Mouse (Mus musculus) neural tube, embryonic 13.5 days (tissue): Measurements from ENCODE around the gene Gm20388. TPM values are rescaled to one million over a fixed set of nuclear protein-coding genes. Genes with fewer than 3 reads are reported as not detected.

Source experiments
- ATAC-seq: fragments of 200-750 bp; cut with Nextera tagmentation; 2 replicates; pipeline ENCODE4 v1.8.0; 2017; ENCODE audit warnings: low read depth, mild to moderate bottlenecking, moderate TSS enrichment, moderate library complexity
- H3K27ac ChIP-seq: fragments of 300-500 bp; sonication (generic); replicated peaks from 2 replicates; pipeline ENCODE4 v1.5.1; 2015; ENCODE audit warnings: moderate library complexity, mild to moderate bottlenecking, inconsistent platforms
- H3K27me3 ChIP-seq: fragments of 300-500 bp; sonication (generic); 2 replicates; pipeline ENCODE4 v1.6.1; 2015; ENCODE audit warnings: mild to moderate bottlenecking, inconsistent platforms
- H3K36me3 ChIP-seq: fragments of 300-500 bp; sonication (generic); 2 replicates; pipeline ENCODE4 v1.6.1; 2015; ENCODE audit warnings: mild to moderate bottlenecking, inconsistent platforms
- H3K4me1 ChIP-seq: fragments of 300-500 bp; sonication (generic); replicated peaks from 2 replicates; pipeline ENCODE4 v1.6.1; 2015; ENCODE audit warnings: inconsistent platforms
- H3K4me2 ChIP-seq: fragments of 300-500 bp; sonication (generic); 2 replicates; pipeline ENCODE4 v1.6.1; 2015; ENCODE audit warnings: inconsistent platforms, mild to moderate bottlenecking, moderate library complexity
- H3K4me3 ChIP-seq: fragments of 300-500 bp; sonication (generic); 2 replicates; pipeline ENCODE4 v1.5.1; 2015; ENCODE audit warnings: mild to moderate bottlenecking, inconsistent platforms
- H3K9ac ChIP-seq: fragments of 300-500 bp; sonication (generic); 2 replicates; pipeline ENCODE4 v1.6.1; 2015; ENCODE audit warnings: moderate library complexity, mild to moderate bottlenecking, inconsistent platforms
- H3K9me3 ChIP-seq: fragments of 300-500 bp; sonication (generic); 2 replicates; pipeline ENCODE4 v1.6.1; 2016; ENCODE audit warnings: inconsistent platforms
- WGBS: fragments of 180-500 bp; shearing (Covaris S2); methylation state at CpG from one replicate; pipeline ENCODE4 v1.1.7; 2015; 5-methylcytosine and 5-hydroxymethylcytosine counted together
- polyA plus RNA-seq: library from polyadenylated mRNA; unstranded; fragments of >200 nt; fragmentation: Nextera tagmentation; extraction: Ambion mirVana; gene quantifications from 2 replicates; pipeline ENCODE4 v1.2.1, GENCODE M21; 2015

Gm20388 gene
- polyA plus RNA-seq, 1 experiment from 2014 or later: 0.27 TPM

DNA sequence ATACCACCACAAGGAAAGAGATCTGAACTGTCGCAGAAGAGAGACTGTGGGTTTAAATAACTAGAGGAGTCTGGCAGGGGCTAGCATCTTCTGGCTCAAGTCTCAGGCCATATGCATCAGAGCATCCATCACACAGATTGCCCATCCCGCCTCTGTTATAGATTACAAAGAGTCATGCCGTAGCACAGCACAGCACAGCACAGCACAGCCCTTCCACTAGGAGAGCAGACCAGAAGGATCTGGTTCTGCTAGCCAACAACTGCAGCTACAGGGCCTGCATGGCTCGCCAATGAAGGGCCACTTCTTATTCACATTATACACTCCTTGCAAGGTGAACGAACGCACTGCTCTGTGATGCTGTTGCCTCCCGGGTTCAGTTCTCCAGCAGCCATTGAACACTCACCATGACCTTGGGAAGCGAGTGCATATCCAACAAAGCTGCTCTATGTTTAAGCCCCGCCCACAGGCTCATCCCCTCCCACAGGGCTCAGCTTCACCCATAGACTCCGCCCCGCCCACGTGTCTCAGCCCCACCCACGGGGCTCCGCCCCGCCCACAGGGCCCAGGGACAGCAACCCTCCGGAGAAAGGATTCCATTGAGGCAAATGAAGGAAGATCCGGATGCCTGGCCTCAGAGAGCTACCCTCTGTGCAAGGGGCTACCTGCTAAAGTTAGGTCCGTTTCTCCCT lies 3771.6 kb downstream of the Gm20388 start:
- Histone ChIP-seq H3K4me2 (0 out of 2 replicates have a peak overlapping the region, but pooled peaks have one; percentile 9), H3K27ac (no peak overlapping the region), H3K9ac (no peak overlapping the region), H3K9me3 (no peaks in the 10 kb centered on the region), H3K36me3 (no peaks in the 10 kb centered on the region), H3K4me3 (no peak overlapping the region), H3K4me1 (peaks cover 11% of the 10 kb centered on the region), H3K27me3 (no peaks in the 10 kb centered on the region)
- no peak; the same call in 1 of the 2 replicates for ATAC-seq
- 19% methylated on average over 18 of the region's 18 CpGs for WGBS

DNA sequence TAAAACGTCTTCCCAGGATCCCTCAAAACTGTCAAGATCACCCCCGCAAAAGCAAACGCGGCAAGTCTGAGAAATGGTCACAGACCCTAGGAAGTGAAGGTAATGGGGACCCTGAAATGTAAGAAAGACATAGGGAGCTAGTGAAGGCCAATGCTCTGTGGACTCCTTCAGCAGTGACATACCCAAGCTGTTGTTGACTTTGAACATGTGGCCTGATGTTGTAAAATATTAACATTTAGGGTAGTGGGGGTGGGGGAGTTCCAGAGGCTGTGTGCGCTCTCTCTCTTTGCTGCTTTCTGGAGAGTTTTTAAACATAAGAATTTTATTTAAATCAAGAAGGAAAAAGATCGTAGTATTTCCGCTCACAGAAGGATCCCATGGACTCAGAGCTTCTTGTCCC lies 3772.7 kb downstream of the Gm20388 start:
- Histone ChIP-seq H3K4me3 (no peak overlapping the region), H3K27me3 (no peaks in the 10 kb centered on the region), H3K9me3 (no peaks in the 10 kb centered on the region), H3K9ac (no peak overlapping the region), H3K36me3 (no peaks in the 10 kb centered on the region), H3K4me1 (peaks cover 11% of the 10 kb centered on the region), H3K27ac (no peak overlapping the region), H3K4me2 (no peak overlapping the region)
- 57% methylated on average over 7 of the region's 7 CpGs for WGBS
- no peak for ATAC-seq

DNA sequence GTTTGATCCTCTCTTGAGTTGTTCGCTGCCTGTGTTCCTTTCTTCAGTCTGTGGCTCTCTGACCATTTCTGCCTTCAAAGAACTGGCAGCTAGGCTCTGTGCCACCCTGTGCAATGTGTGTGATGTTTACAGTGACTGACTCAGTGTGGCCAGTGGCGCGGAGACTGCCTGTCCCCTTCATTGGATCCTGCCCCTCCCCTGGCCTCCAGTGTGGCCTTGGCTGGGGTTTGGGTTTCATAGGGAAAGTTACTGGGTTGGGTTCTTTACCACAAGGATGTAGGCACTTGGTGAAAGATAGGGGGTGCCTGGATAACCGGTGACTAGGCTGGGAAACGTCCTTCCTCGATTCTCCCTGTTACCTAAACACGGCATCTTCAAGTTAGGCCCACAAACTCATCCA lies 3774.2 kb downstream of the Gm20388 start:
- Histone ChIP-seq H3K9ac (no peak overlapping the region), H3K27me3 (no peaks in the 10 kb centered on the region), H3K36me3 (no peaks in the 10 kb centered on the region), H3K4me3 (no peak overlapping the region), H3K9me3 (no peaks in the 10 kb centered on the region), H3K4me1 (peaks cover 11% of the 10 kb centered on the region), H3K27ac (peak overlapping the region; percentile 67), H3K4me2 (no peak overlapping the region)
- 86% methylated on average over 7 of the region's 7 CpGs for WGBS
- no peak for ATAC-seq

DNA sequence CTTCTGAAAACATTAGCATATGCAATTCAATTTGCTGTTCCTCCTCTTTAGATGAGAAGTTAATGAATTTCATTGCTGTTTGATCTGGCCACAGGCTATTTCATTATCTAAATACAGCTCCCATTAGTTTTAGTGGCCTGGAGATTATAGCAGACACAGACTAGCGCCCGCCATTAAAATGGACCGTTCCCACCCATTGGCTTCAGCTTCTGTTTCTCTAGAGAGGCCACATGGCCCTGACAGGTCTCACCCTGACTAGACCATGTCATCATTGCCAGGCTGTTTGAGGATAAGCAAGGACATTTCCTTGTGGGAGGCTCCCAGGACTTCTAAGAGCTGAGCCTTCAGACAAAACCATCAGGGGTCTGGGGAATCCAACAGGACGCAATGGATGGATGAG lies 3774.8 kb downstream of the Gm20388 start:
- ATAC-seq: peak; percentile 54; the same call in 1 of the 2 replicates
- no peaks in the 10 kb centered on the region for H3K9me3 ChIP-seq
- H3K4me1 ChIP-seq: peaks cover 11% of the 10 kb centered on the region
- H3K4me3 ChIP-seq: no peak overlapping the region
- peak overlapping the region; percentile 67 for H3K27ac ChIP-seq
- H3K36me3 ChIP-seq: no peaks in the 10 kb centered on the region
- WGBS: 45% methylated on average over 4 of the region's 4 CpGs
- no peaks in the 10 kb centered on the region for H3K27me3 ChIP-seq
- H3K9ac ChIP-seq: no peak overlapping the region
- no peak overlapping the region for H3K4me2 ChIP-seq

DNA sequence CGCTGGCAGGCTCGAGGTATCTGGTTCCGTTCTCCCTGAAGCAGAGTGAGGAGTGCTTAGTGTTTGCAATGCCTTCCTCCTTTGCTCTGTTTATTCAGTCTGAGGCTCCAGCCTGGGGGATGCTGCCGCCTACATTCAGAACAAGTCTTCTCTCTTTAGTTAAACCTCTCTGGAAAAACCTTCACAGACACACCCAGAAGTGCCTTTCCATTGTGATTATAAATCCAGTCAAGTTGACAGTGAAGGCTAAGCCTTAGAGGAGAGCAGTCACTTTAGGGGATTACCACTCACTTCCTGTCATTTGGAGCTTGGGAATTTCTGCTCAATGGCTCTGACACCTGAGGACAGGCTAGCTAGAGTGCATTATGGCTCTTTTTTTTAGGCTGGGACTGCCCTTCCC lies 3777.2 kb downstream of the Gm20388 start:
- H3K4me2 ChIP-seq: no peak overlapping the region
- 66% methylated on average over 4 of the region's 4 CpGs for WGBS
- H3K9ac ChIP-seq: no peak overlapping the region

DNA sequence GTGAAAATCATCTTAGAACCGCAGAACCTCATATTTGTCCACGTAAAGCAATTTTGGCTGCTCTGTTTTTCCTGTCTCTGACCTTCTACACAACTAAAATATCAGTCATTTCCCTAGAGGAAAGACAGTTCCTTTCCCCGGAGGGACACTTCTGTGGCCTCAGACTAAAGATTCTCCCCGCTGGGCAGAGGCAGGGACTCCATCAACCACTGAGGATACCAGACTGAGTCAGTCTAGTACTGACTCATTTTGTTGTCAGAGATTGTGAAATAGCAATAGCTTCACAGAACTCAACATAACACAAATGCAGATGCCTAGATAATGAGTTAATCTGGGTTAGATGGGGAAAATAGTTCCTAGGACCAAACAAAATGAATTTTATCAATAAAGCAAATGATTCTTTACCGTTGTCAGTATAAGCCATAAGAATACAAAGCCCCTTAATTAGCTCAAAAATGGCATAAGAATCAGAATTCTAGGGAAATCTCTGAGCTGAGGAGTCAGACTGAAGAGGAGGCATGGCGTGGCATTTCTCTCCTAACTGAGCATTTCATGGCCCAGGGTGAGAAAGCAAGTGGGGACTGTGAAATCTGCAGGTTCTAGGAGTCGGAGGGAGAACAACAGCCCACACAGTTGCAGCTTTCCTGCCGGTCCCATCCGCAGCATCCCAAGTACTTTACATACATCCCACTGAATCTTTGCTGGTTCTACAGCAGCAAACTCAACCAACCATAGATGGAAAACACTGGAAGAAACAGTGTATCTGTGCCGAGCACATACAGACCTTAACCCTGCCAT lies 3781.7 kb downstream of the Gm20388 start:
- H3K36me3 ChIP-seq: no peaks in the 10 kb centered on the region
- H3K9me3 ChIP-seq: no peaks in the 10 kb centered on the region
- WGBS: 82% methylated on average over 10 of the region's 10 CpGs
- H3K4me3 ChIP-seq: no peak overlapping the region
- H3K4me1 ChIP-seq: no peaks in the 10 kb centered on the region
- no peak overlapping the region for H3K9ac ChIP-seq
- ATAC-seq: no peak
- no peaks in the 10 kb centered on the region for H3K27me3 ChIP-seq
- no peak overlapping the region for H3K4me2 ChIP-seq
- H3K27ac ChIP-seq: no peak overlapping the region

More for the DNA sequence above, 3777.2 kb downstream of the Gm20388 start:
- Histone ChIP-seq H3K4me1 (peaks cover 6% of the 10 kb centered on the region; the same call in 1 of the 2 replicates), H3K4me3 (no peak overlapping the region), H3K27ac (no peak overlapping the region), H3K9me3 (no peaks in the 10 kb centered on the region), H3K36me3 (no peaks in the 10 kb centered on the region), H3K27me3 (no peaks in the 10 kb centered on the region)
- no peak for ATAC-seq

DNA sequence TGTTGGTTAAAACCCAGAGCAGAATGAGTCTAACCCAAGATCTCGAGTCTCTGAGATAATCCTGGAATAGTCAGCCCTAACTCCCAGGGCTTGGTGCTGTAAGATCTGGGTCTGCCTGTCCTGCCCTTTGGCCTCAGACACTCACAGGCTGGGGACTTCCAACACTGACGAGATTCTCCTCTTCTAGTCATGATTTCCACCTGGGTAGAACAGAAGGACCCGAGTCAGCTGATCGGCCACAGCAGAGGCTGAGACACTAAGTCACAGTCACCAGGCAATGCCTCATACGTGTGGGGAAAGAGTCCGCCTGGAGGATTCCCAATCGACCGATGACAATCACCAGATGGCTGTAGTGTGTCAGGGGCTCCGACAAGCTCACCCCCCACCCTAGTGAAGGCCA lies 3785.5 kb downstream of the Gm20388 start:
- Histone ChIP-seq H3K9ac (no peak overlapping the region), H3K36me3 (no peaks in the 10 kb centered on the region), H3K4me2 (no peak overlapping the region), H3K4me3 (no peak overlapping the region), H3K4me1 (peaks cover 8% of the 10 kb centered on the region; the same call in 1 of the 2 replicates), H3K27me3 (no peaks in the 10 kb centered on the region), H3K9me3 (no peaks in the 10 kb centered on the region), H3K27ac (no peak overlapping the region)
- 80% methylated on average over 9 of the region's 9 CpGs for WGBS
- no peak for ATAC-seq

DNA sequence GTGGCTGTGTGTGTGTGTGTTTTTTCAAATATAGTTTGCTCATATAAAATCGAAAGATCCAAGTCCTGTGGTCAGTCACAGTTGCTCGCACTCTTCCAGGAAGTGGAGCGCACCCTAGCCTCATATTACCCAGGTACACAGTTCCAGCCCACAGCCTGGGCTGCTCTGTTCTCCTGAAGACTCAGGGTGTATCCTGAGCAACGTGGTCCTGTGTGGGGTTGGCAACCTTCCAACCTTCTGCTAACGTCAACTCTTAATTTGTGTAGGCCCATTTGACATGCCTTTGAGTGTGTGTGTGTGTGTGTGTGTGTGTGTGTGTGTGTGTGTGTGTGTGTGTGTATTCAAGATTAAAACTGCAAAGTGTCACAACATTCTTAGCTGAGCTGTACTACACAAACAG lies 3786.7 kb downstream of the Gm20388 start:
- H3K4me2 ChIP-seq: no peak overlapping the region

DNA sequence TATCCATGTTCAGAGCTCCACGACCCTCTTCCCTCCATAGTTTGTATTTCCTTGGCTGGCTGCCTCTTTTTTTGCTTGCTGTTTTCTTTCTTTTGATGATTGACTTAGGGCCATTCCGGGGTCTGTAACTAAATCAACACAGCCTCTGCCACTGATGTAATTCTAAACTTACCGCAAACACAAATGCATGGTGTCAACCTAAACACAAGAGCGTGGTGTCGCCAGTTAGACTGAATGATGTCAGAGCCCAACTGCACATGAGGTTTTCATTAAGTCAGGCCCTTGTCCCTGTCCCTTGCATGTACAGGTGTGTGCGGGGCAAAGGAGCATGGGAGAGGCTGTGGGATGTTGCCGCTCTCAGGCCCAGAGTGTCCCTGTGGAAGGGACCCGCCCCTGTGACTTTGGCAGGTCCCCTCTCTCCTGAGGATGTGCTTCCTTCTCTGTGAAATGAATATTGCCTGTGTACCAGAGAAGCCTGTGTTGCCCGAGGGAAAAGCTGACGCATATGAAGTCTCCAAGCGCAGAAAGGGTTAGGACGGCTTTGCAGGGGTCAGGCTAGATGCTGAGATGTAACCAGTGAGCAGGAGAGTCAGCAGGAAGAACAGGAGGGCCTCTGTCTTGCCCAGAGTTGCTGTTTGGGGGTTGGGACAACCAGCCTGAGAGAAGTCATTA lies 3789.9 kb downstream of the Gm20388 start:
- no peak for ATAC-seq

More for the DNA sequence above, 3786.7 kb downstream of the Gm20388 start:
- Histone ChIP-seq H3K4me3 (no peak overlapping the region), H3K9ac (no peak overlapping the region), H3K27me3 (no peaks in the 10 kb centered on the region), H3K27ac (no peak overlapping the region), H3K4me1 (peaks cover 12% of the 10 kb centered on the region; the same call in 1 of the 2 replicates), H3K9me3 (no peaks in the 10 kb centered on the region), H3K36me3 (no peaks in the 10 kb centered on the region)
- WGBS: 64% methylated on average over 5 of the region's 5 CpGs
- no peak for ATAC-seq

DNA sequence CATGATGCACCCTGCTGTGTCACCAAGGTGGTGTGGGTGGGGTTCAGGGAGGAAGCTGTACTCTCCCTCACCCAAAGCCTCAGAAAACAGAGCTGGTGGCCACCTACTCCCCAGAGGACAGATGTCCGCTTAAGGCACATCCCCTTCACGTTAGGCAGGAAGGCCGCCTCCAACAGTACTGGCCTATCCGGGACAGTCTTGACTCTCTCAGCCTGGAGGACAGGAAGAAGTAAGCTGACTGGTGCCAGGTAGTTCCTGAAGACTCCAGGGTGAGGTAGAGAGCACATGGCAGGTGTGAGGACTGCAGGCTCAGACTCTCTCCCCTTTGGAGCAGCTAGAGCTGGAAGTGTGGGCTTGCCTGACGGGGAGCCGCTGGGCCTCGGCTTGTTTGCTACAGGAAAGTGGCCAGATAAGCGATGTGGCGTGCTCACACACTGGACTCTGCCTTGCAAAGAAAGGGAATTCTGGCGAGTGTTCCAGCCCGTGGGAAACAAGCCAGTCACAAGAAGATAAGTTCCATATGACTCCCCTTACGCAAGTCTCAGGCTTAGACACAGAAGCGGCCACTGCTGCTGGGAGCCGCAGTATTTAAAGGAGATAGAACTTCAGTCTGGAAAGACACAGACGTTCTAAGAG lies 3791.4 kb downstream of the Gm20388 start:
- 78% methylated on average over 15 of the region's 15 CpGs for WGBS
- no peak overlapping the region for H3K27ac ChIP-seq
- no peak for ATAC-seq

More for the DNA sequence above, 3789.9 kb downstream of the Gm20388 start:
- Histone ChIP-seq H3K27me3 (no peaks in the 10 kb centered on the region), H3K27ac (peak overlapping the region; percentile 13; the same call in 1 of the 2 replicates), H3K4me1 (peaks cover 12% of the 10 kb centered on the region; the same call in 1 of the 2 replicates), H3K4me3 (no peak overlapping the region), H3K36me3 (no peaks in the 10 kb centered on the region), H3K4me2 (no peak overlapping the region), H3K9ac (no peak overlapping the region), H3K9me3 (no peaks in the 10 kb centered on the region)
- 75% methylated on average over 12 of the region's 12 CpGs for WGBS

DNA sequence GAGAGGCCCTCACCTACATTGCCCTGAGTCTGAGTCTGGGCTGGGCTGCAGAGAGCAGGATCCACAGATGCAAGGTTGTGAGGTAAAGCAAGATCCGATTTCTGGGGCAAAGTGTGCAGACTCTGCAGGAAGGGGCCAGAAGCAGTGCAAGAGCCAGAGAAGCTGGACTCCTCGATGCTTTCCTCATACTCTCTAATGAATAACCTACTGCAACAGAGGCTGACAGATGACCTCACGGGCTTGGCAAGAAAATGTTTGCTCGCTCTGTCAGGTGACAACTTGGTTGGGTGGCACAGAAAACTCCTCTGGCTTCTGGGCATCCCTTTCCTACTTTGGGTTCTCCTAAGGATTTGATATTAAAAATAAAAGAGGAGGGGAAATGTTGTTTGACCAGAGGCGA lies 3794.7 kb downstream of the Gm20388 start:
- no peaks in the 10 kb centered on the region for H3K36me3 ChIP-seq
- H3K27ac ChIP-seq: no peak overlapping the region
- H3K9ac ChIP-seq: no peak overlapping the region
- H3K27me3 ChIP-seq: no peaks in the 10 kb centered on the region
- H3K4me1 ChIP-seq: 0 out of 2 replicates have a peak, but pooled peaks cover 11% of the 10 kb centered on the region
- ATAC-seq: no peak
- WGBS: 83% methylated on average over 5 of the region's 5 CpGs
- H3K4me3 ChIP-seq: no peak overlapping the region
- H3K9me3 ChIP-seq: no peaks in the 10 kb centered on the region
- no peak overlapping the region for H3K4me2 ChIP-seq

More for the DNA sequence above, 3791.4 kb downstream of the Gm20388 start:
- Histone ChIP-seq H3K27me3 (no peaks in the 10 kb centered on the region), H3K4me1 (peaks cover 12% of the 10 kb centered on the region; the same call in 1 of the 2 replicates), H3K4me2 (no peak overlapping the region), H3K9ac (no peak overlapping the region), H3K36me3 (no peaks in the 10 kb centered on the region), H3K4me3 (no peak overlapping the region), H3K9me3 (no peaks in the 10 kb centered on the region)
